8 mouse cellular contexts compared by ENCODE assay signal in the genomic region with DNA sequence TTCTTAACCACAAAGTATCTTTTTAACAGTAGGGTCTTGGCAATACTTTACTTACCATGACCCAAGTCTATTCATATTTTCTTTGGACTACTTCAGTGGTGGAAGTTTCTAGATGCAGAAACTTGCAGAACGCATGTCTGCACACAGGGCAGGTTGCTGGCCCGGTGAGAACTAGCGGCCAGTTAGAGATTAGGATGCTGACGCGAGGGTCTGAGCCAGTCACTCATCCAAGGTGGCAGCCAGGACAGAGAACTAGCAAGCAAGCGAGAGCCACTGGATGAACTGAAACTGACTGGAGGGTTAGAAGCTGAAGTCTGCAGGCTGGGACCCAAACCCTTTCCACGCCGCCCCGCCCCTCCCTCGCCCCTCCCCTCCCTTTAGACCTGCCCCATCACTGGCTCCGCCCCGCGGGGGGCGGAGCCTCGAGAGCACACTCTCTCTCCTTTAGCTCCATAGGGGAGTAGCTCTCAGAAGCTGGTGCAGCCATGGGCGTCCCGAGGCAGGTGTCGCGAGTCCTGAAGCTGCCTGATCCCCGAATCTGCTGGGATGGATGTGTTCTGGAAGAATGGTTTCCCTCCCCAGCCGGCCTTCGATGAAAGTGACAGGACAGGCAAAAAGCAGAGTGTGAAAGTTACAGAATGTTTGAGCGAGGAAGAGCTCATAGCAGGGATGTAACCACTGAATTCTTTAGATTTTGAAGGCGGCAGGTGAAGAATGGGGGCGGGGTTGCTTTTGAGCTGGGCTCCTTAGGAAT.
DNase-seq lines count a peak whose midpoint lies in the region; ATAC-seq and TF ChIP-seq lines count a peak whose summit lies in the region.

No protein-coding gene starts in this region.

- no peak for TF ChIP-seq POLR2A in cortical plate, adult 2 months (IDR thresholded peaks at IDR 0.05; ENCODE audit: extremely low read depth, insufficient read depth, low read length)

- H3K9ac ChIP-seq in intestine, embryonic 16.5 days (ENCODE audit: low read depth, low read length) = peak overlapping the region; percentile 40; the same call in 1 of the 2 replicates
- H3K9ac ChIP-seq in liver, embryonic 15.5 days = no peak overlapping the region

- no peak overlapping the region for H3K27ac ChIP-seq in cortical plate, adult 2 months (ENCODE audit: insufficient read depth, low read length)
- no peak overlapping the region for H3K27ac ChIP-seq in intestine, embryonic 16.5 days (ENCODE audit: low read length)
- no peak overlapping the region for H3K27ac ChIP-seq in liver, embryonic 15.5 days (replicated peaks)

- peak overlapping the region; percentile 20 for H3K4me3 ChIP-seq in cortical plate, adult 2 months (ENCODE audit: insufficient read depth, low read length)
- peak overlapping the region; percentile 50 for H3K4me3 ChIP-seq in intestine, embryonic 16.5 days (ENCODE audit: low read length)
- H3K4me3 ChIP-seq in liver, embryonic 15.5 days (replicated peaks) = peak overlapping the region; percentile 48

- DNase-seq in A20 (ENCODE audit: low read depth, low spot score) (peak; percentile 85), R1 (ENCODE audit: low read depth, low spot score) (peak; percentile 94)
- DNase-seq in gastrocnemius, postnatal 25 days = peak; percentile 22
- peak; percentile 65 for DNase-seq in neural tube, embryonic 10.5 days (ENCODE audit: extremely low spot score, low spot score)
- peak; percentile 36 for DNase-seq in thymus, postnatal 14 days

- no peaks in the 10 kb centered on the region for H3K36me3 ChIP-seq in intestine, embryonic 16.5 days (ENCODE audit: control insufficient read depth, insufficient read depth, low read length)
- H3K36me3 ChIP-seq in liver, embryonic 15.5 days (replicated peaks) = no peaks in the 10 kb centered on the region

- H3K9me3 ChIP-seq in intestine, embryonic 16.5 days (ENCODE audit: control insufficient read depth, low read length) = no peaks in the 10 kb centered on the region
- no peaks in the 10 kb centered on the region for H3K9me3 ChIP-seq in liver, embryonic 15.5 days (replicated peaks)

- peak; percentile 99 for ATAC-seq in intestine, embryonic 16.5 days
- ATAC-seq in liver, embryonic 15.5 days (ENCODE audit: insufficient read depth) = peak; percentile 81

- H3K4me2 ChIP-seq in intestine, embryonic 16.5 days (ENCODE audit: low read depth, low read length) = peak overlapping the region; percentile 88
- peak overlapping the region; percentile 73 for H3K4me2 ChIP-seq in liver, embryonic 15.5 days

- TF ChIP-seq CTCF in cortical plate, adult 2 months (IDR thresholded peaks at IDR 0.05; ENCODE audit: extremely low read depth, insufficient read depth, low read length) = no peak

- H3K27me3 ChIP-seq in intestine, embryonic 16.5 days (replicated peaks; ENCODE audit: control insufficient read depth, insufficient read depth, low read length) = no peaks in the 10 kb centered on the region
- H3K27me3 ChIP-seq in liver, embryonic 15.5 days = no peaks in the 10 kb centered on the region

- peaks cover 1% of the 10 kb centered on the region; the same call in 1 of the 2 replicates for H3K4me1 ChIP-seq in cortical plate, adult 2 months (ENCODE audit: control insufficient read depth, insufficient read depth, low read length)
- H3K4me1 ChIP-seq in intestine, embryonic 16.5 days (ENCODE audit: control insufficient read depth, insufficient read depth, low read length) = 0 out of 2 replicates have a peak, but pooled peaks cover 5% of the 10 kb centered on the region
- H3K4me1 ChIP-seq in liver, embryonic 15.5 days (replicated peaks) = peaks cover 9% of the 10 kb centered on the region

- 2% methylated on average over 23 of the region's 25 CpGs for WGBS in intestine, embryonic 16.5 days
- 2% methylated on average over 25 of the region's 25 CpGs for WGBS in liver, embryonic 15.5 days (ENCODE audit: insufficient replicate concordance)

Comparison
In these comparisons a context has a peak if more than half of its experiments do, and no peak if none do; other contexts are left out.
1. DNase-seq: peak in every context shown above with its lines; median percentile 94 in R1; 85 in A20; 65 in neural tube, embryonic 10.5 days; 36 in thymus, postnatal 14 days; 22 in gastrocnemius, postnatal 25 days.